Mouse (Mus musculus) adrenal gland, adult 2 months (tissue): ENCODE results near the gene Kcnab1. TPM values are rescaled to one million over a fixed set of nuclear protein-coding genes. Genes with fewer than 3 reads are reported as not detected.
"Not testable (repeated sequence)": the region's sequence is repeated elsewhere in the genome, so short reads cannot be mapped to it uniquely, and the experiment has no call there.

Experiments
- DNase-seq: peaks from one replicate; pipeline ENCODE4 v3.0.0; 2021
- polyA plus RNA-seq: library from polyadenylated mRNA; depleted of rRNA; stranded (reverse); fragments of >200 nt; gene quantifications from 2 replicates; pipeline ENCODE4 v1.2.3, GENCODE M21; 2012
- total RNA-seq, 2 experiments: library from RNA; stranded (reverse); gene quantifications; 2 replicates each; pipeline ENCODE4 v1.2.3; 2021

Gene Kcnab1
- total and polyA plus RNA-seq, 3 experiments = 0.55 to 1.9 (median 0.75) TPM

GRCm38 (mm10) chr3:65365921-65366710, 256.9 kb downstream of the Kcnab1 start:
- DNase-seq = no peak

GRCm38 (mm10) chr3:65367944-65368343, 258.8 kb downstream of the Kcnab1 start:
- no peak for DNase-seq

- DNase-seq = no peak
Measured at GRCm38 (mm10) chr3:65372552-65372951, 263.4 kb downstream of the Kcnab1 start.

GRCm38 (mm10) chr3:65373594-65374182, 264.5 kb downstream of the Kcnab1 start:
- no peak for DNase-seq

GRCm38 (mm10) chr3:65374729-65375128, 265.5 kb downstream of the Kcnab1 start:
- peak; percentile 60 for DNase-seq

- no peak for DNase-seq
Measured at GRCm38 (mm10) chr3:65378724-65379123, 269.5 kb downstream of the Kcnab1 start.

- DNase-seq = peak; percentile 40
Measured at GRCm38 (mm10) chr3:65379884-65380539, 270.8 kb downstream of the Kcnab1 start.

GRCm38 (mm10) chr3:65381094-65381493, 271.9 kb downstream of the Kcnab1 start:
- no peak for DNase-seq

GRCm38 (mm10) chr3:65384431-65384830, 275.2 kb downstream of the Kcnab1 start:
- DNase-seq = no peak

- DNase-seq = no peak
Measured at GRCm38 (mm10) chr3:65385771-65386170, 276.6 kb downstream of the Kcnab1 start.

- DNase-seq = no peak
Measured at GRCm38 (mm10) chr3:65391222-65391783, 282.1 kb downstream of the Kcnab1 start.

GRCm38 (mm10) chr3:65391784-65392420, 282.7 kb downstream of the Kcnab1 start:
- no peak for DNase-seq

GRCm38 (mm10) chr3:65392421-65392817, 283.2 kb downstream of the Kcnab1 start, which contains the start of gene Ssr3:
Ssr3 (minus strand) TSS chr3:65392623.
- peak; percentile 98 for DNase-seq

- DNase-seq = not testable (repeated sequence)
Measured at GRCm38 (mm10) chr3:65395111-65395510, 285.9 kb downstream of the Kcnab1 start.

GRCm38 (mm10) chr3:65396835-65397504, 287.8 kb downstream of the Kcnab1 start:
- DNase-seq = no peak

- no peak for DNase-seq
Measured at GRCm38 (mm10) chr3:65397566-65397965, 288.4 kb downstream of the Kcnab1 start.

GRCm38 (mm10) chr3:65405781-65406180, 296.6 kb downstream of the Kcnab1 start:
- DNase-seq = no peak

GRCm38 (mm10) chr3:65407891-65408290, 298.7 kb downstream of the Kcnab1 start:
- no peak for DNase-seq

- DNase-seq = no peak
Measured at GRCm38 (mm10) chr3:65416571-65416970, 307.4 kb downstream of the Kcnab1 start.

GRCm38 (mm10) chr3:65417913-65418594, 308.9 kb downstream of the Kcnab1 start:
- DNase-seq = no peak

GRCm38 (mm10) chr3:65419706-65420105, 310.5 kb downstream of the Kcnab1 start:
- DNase-seq = no peak
